Mouse (Mus musculus) lung, embryonic 14.5 days (tissue): ENCODE measurements around the gene Gramd1a. TPM values are rescaled to one million over a fixed set of nuclear protein-coding genes. Genes with fewer than 3 reads are reported as not detected.

ENCODE experiments used
- ATAC-seq: fragments of 200-750 bp; cut with Nextera tagmentation; 2 replicates; pipeline ENCODE4 v1.8.0; 2017; ENCODE audit warnings: mild to moderate bottlenecking, moderate TSS enrichment, moderate library complexity; ENCODE audit not compliant: insufficient read depth
- DNase-seq: peaks from one replicate; pipeline ENCODE4 v3.0.0-alpha.2; 2015
- H3K27ac ChIP-seq: fragments of 300-500 bp; sonication (generic); 2 replicates; pipeline ENCODE4 v1.5.1; 2014; ENCODE audit warnings: low read depth, mild to moderate bottlenecking, moderate library complexity
- H3K27me3 ChIP-seq: fragments of 300-500 bp; sonication (generic); 2 replicates; pipeline ENCODE4 v1.6.1; 2014; ENCODE audit warnings: low read length, control low read depth; ENCODE audit not compliant: insufficient read depth
- H3K36me3 ChIP-seq: fragments of 300-500 bp; sonication (generic); 2 replicates; pipeline ENCODE4 v1.6.1; 2014; ENCODE audit warnings: control low read depth; ENCODE audit not compliant: insufficient read depth
- H3K4me1 ChIP-seq: fragments of 300-500 bp; sonication (generic); 2 replicates; pipeline ENCODE4 v1.6.1; 2014; ENCODE audit warnings: antibody characterized with exemption, control low read depth; ENCODE audit not compliant: insufficient read depth
- H3K4me2 ChIP-seq: fragments of 300-500 bp; sonication (generic); 2 replicates; pipeline ENCODE4 v1.6.1; 2014; ENCODE audit warnings: mild to moderate bottlenecking
- H3K4me3 ChIP-seq: fragments of 300-500 bp; sonication (generic); 2 replicates; pipeline ENCODE4 v1.5.1; 2014; ENCODE audit warnings: low read depth, low read length
- H3K9ac ChIP-seq: fragments of 300-500 bp; sonication (generic); 2 replicates; pipeline ENCODE4 v1.6.1; 2014
- H3K9me3 ChIP-seq: fragments of 300-500 bp; sonication (generic); 2 replicates; pipeline ENCODE4 v1.6.1; 2016; ENCODE audit warnings: low read depth, low read length, control low read depth
- CTCF ChIP-seq: IDR thresholded peaks from 2 replicates; pipeline ENCODE4 v1.5.1; 2016; ENCODE audit warnings: antibody characterized with exemption, low read depth
- WGBS: fragments of 180-500 bp; shearing (Covaris S2); extraction: QIAGEN DNeasy Blood & Tissue Kit; methylation state at CpG from one replicate; pipeline ENCODE4 v1.1.7; 2014; 5-methylcytosine and 5-hydroxymethylcytosine counted together
- polyA plus RNA-seq: library from polyadenylated mRNA; unstranded; fragments of >200 nt; fragmentation: Nextera tagmentation; extraction: Ambion mirVana; gene quantifications from 2 replicates; pipeline ENCODE4 v1.2.1, GENCODE M21; 2014

Gene Gramd1a
- polyA plus RNA-seq, 1 experiment from 2014 or later = 67.2 TPM

DNA sequence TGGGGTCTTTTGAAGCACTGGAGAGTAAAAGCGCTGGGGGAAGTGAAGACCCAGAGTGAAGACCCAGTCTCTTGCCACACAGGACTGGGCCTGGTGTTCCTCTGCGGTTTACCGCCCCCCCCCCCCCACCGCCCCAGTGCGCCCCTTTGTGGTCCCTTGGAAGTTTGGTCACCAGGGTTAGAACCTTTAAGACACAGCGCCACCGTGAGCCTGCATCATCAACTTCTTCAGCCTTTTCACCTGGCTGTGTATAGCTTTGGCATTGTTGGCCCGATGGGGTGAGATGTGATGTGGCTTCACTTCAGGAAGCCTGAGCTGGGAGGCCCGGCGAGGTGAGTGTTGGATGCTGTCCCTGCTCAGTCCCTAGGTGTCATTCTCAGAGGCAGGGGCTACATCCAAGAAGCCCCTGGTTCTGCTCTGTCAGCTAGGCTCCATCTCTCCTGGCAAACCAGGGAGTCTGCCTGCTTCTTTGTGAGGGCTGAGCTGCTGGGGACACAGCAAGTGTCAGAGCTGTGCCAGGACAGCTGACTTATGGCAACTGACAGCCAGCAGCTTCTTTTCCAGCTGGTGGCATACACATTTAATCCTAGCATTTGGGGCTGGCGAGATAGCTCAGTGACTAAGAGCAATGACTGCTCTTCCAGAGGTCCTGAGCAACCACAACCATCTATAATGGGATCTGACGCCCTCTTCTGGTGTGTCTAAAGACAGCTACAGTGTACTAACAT lies 60.8 kb downstream of the Gramd1a start:
- no peak overlapping the region for H3K4me3 ChIP-seq
- no peaks in the 10 kb centered on the region for H3K36me3 ChIP-seq
- no peak overlapping the region for H3K4me2 ChIP-seq
- no peak overlapping the region for H3K9ac ChIP-seq
- ATAC-seq (no peak), DNase-seq (peak; percentile 55)
- H3K27me3 ChIP-seq = no peaks in the 10 kb centered on the region
- no peaks in the 10 kb centered on the region for H3K4me1 ChIP-seq
- no peaks in the 10 kb centered on the region for H3K9me3 ChIP-seq
- no peak overlapping the region for H3K27ac ChIP-seq
- 16% methylated on average over 12 of the region's 12 CpGs for WGBS
- TF ChIP-seq CTCF = peak; percentile 14; the same call in 1 of the 2 replicates

DNA sequence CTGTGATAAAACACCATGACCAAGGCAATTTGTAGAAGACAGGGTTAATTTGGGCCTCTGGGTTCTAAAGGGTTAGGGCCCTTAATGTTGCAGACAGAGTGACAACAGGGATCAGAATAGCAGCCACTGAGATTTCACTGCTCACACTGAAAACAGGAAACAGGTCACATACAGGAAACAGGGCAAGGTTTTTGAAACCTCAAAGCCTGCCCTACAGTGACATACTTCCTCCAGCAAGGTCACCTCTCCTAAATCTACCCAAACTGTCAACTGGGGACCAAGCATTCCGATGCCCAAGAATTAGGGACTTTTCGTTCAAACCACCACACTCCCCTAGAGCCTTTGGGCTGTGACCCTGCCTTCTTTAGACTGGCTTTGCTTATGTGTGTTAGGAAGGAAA lies 66.0 kb downstream of the Gramd1a start:
- H3K36me3 ChIP-seq = no peaks in the 10 kb centered on the region
- no peak overlapping the region for H3K27ac ChIP-seq
- no peak overlapping the region for H3K9ac ChIP-seq
- 76% methylated on average over 2 of the region's 2 CpGs for WGBS
- no peaks in the 10 kb centered on the region for H3K9me3 ChIP-seq
- no peak overlapping the region for H3K4me3 ChIP-seq
- no peaks in the 10 kb centered on the region for H3K4me1 ChIP-seq
- no peak for TF ChIP-seq CTCF
- H3K4me2 ChIP-seq = no peak overlapping the region
- H3K27me3 ChIP-seq = no peaks in the 10 kb centered on the region
- DNase-seq = no peak
- no peak for ATAC-seq

DNA sequence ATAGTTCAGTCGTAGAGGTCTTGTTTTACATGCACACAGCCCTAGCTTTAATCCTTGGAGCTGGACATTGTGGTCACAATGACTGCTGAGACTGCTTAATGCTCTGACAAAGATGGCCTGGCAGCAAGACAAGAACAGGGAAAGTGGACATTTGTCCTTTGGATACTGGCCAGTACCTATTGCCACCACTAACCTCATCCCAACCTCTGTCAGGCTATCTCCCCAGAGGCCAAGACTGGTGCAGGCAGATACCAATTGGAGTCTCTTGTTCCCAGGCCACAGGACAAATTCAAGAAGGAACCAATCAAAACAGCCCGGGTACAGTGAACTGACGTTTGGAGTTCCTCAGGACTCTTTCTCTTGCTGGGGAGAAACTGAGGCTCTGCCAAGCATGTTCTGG lies 67.5 kb downstream of the Gramd1a start:
- no peaks in the 10 kb centered on the region for H3K27me3 ChIP-seq
- 66% methylated on average over 3 of the region's 3 CpGs for WGBS
- no peak overlapping the region for H3K9ac ChIP-seq

DNA sequence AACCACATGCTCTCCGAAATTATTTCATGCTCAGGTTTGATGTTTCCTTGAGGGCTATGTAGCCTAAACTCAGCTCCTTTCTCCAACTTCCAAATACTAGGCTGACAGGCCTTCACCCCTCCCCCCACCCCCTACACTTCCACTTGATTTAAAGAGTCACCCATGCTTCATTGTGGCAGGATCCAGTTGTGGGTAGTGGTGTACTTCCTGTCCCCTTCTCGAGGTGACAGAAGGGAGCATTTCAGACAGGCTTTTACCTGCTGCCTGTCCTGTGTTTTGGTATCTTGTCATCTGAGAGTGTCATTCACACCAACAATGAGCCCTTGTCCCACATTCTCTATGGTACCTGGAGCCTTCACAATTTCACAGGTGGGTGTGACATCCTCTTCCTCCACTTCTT lies 68.4 kb downstream of the Gramd1a start:
- WGBS = 39% methylated on average over 2 of the region's 2 CpGs
- H3K9ac ChIP-seq = no peak overlapping the region
- no peaks in the 10 kb centered on the region for H3K36me3 ChIP-seq

More for the DNA sequence above, 67.5 kb downstream of the Gramd1a start:
- Histone ChIP-seq H3K27ac (no peak overlapping the region), H3K4me1 (no peaks in the 10 kb centered on the region), H3K9me3 (no peaks in the 10 kb centered on the region), H3K36me3 (no peaks in the 10 kb centered on the region), H3K4me2 (no peak overlapping the region), H3K4me3 (no peak overlapping the region)
- no peak for TF ChIP-seq CTCF
- no peak for DNase-seq
- ATAC-seq = no peak

DNA sequence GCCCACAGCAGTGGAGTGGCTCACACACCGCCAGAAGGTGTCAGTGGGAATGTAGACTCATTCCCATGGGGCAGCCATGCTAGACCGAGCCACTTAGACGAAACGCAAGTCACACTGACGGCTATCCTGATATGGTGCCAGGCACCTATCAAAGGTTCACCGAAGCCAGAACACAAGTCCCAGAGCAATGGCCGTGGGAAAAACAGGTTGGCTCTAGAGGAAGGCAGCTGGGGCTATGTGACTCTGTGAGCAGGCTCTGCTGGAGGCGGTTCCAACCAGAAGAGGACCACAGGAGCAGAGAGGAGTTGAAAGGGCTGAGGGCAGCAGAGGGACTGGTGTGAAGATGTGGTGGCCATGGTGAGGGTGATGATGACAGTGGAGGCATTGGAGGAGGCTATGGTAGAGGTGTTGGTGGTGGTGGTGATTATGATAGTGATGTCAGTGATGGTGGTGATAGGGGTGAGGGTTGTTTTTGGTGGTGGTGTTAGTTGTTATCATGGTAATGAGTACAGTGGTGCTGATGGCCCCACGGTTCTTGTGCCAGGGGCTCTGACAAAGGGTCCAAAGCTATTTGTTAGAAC lies 69.4 kb downstream of the Gramd1a start:
- ATAC-seq (no peak), DNase-seq (no peak)
- H3K4me3 ChIP-seq = no peak overlapping the region
- WGBS = 86% methylated on average over 9 of the region's 9 CpGs
- H3K4me2 ChIP-seq = no peak overlapping the region
- H3K9ac ChIP-seq = no peak overlapping the region
- no peak overlapping the region for H3K27ac ChIP-seq
- TF ChIP-seq CTCF = no peak
- no peaks in the 10 kb centered on the region for H3K27me3 ChIP-seq
- H3K36me3 ChIP-seq = no peaks in the 10 kb centered on the region
- H3K4me1 ChIP-seq = no peaks in the 10 kb centered on the region
- no peaks in the 10 kb centered on the region for H3K9me3 ChIP-seq

More for the DNA sequence above, 68.4 kb downstream of the Gramd1a start:
- ATAC-seq = no peak
- TF ChIP-seq CTCF = no peak
- Histone ChIP-seq H3K4me2 (no peak overlapping the region), H3K4me1 (no peaks in the 10 kb centered on the region), H3K9me3 (no peaks in the 10 kb centered on the region), H3K27me3 (no peaks in the 10 kb centered on the region), H3K4me3 (no peak overlapping the region), H3K27ac (no peak overlapping the region)
- DNase-seq = no peak

DNA sequence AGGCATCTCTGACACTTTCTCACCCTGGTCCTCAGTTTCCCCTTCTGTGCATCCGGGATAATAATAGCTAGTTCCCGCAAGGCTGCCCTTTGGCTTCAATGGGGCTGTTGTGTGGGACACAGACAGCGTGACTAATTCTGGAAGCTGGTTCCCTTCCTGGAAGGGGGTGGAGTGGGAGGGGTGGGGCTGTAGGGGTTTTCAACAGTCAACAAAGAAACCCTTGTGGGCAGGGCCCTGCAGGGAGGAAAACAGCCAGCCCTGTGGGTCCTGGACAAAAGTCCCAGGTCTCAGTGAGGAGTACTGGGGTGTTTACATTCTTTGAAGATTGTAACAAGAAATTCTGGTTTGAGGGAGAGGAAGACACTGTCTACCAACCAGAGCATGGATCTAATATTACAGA lies 70.5 kb downstream of the Gramd1a start:
- Histone ChIP-seq H3K4me3 (no peak overlapping the region), H3K4me2 (no peak overlapping the region), H3K9ac (no peak overlapping the region), H3K4me1 (no peaks in the 10 kb centered on the region), H3K9me3 (no peaks in the 10 kb centered on the region), H3K36me3 (no peaks in the 10 kb centered on the region), H3K27me3 (no peaks in the 10 kb centered on the region), H3K27ac (peak overlapping the region; percentile 47)
- 49% methylated on average over 3 of the region's 3 CpGs for WGBS
- ATAC-seq = peak; percentile 29; the same call in 1 of the 2 replicates
- no peak for DNase-seq
- TF ChIP-seq CTCF = no peak

DNA sequence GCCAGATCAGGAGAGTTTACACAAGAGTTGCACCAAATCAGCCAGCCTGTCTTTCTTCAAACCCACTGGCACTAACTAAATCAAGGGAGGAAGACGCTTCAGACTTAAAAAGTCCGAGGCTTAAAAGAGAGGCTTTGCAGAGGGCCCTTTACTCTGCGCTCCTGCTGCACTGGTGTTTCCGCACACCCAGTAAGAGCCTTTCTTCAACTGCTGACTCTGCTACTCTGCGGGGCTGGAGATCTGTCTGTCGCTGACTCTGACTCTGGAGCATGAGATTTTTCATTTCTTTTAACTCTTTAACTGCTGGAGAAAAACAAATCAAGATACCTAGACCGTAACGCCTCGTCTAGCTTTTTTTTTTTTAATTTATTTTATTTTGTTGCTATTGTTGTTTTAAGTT lies 71.6 kb downstream of the Gramd1a start:
- DNase-seq (peak; percentile 63), ATAC-seq (peak; percentile 63; the same call in 1 of the 2 replicates)
- Histone ChIP-seq H3K9me3 (no peaks in the 10 kb centered on the region), H3K4me3 (no peak overlapping the region), H3K9ac (no peak overlapping the region; the same call in 1 of the 2 replicates), H3K4me2 (0 out of 2 replicates have a peak overlapping the region, but pooled peaks have one; percentile 10), H3K27ac (peak overlapping the region; percentile 78; the same call in 1 of the 2 replicates), H3K27me3 (no peaks in the 10 kb centered on the region), H3K36me3 (no peaks in the 10 kb centered on the region), H3K4me1 (no peaks in the 10 kb centered on the region)
- TF ChIP-seq CTCF = no peak
- 33% methylated on average over 9 of the region's 9 CpGs for WGBS
